Mouse (Mus musculus) forebrain, embryonic 14.5 days (tissue): ENCODE data around the gene Snx25. TPM values are rescaled to one million over a fixed set of nuclear protein-coding genes. Genes with fewer than 3 reads are reported as not detected.
"Not testable (repeated sequence)": the region's sequence is repeated elsewhere in the genome, so short reads cannot be mapped to it uniquely, and the experiment has no call there.

Experiments
- ATAC-seq: fragments of 200-750 bp; cut with Nextera tagmentation; 2 replicates; pipeline ENCODE4 v1.8.0; 2017; ENCODE audit warnings: mild to moderate bottlenecking, moderate library complexity
- DNase-seq: peaks from one replicate; pipeline ENCODE4 v3.0.0-alpha.2; 2015; ENCODE audit warnings: low spot score
- H3K27ac ChIP-seq: fragments of 300-500 bp; sonication (generic); 2 replicates; pipeline ENCODE4 v1.5.1; 2014; ENCODE audit warnings: low read depth, mild to moderate bottlenecking, control low read depth, low read length, moderate library complexity
- H3K27me3 ChIP-seq: fragments of 300-500 bp; sonication (generic); replicated peaks from 2 replicates; pipeline ENCODE4 v1.6.1; 2014; ENCODE audit warnings: low read length, control low read depth, mixed read lengths; ENCODE audit not compliant: control insufficient read depth, insufficient read depth
- H3K36me3 ChIP-seq: fragments of 300-500 bp; sonication (generic); 2 replicates; pipeline ENCODE4 v1.6.1; 2014; ENCODE audit warnings: low read length, control low read depth; ENCODE audit not compliant: control insufficient read depth, insufficient read depth
- H3K4me1 ChIP-seq: fragments of 300-500 bp; sonication (generic); 2 replicates; pipeline ENCODE4 v1.6.1; 2014; ENCODE audit warnings: antibody characterized with exemption, low read length, control low read depth; ENCODE audit not compliant: control insufficient read depth, insufficient read depth
- H3K4me2 ChIP-seq: fragments of 300-500 bp; sonication (generic); 2 replicates; pipeline ENCODE4 v1.6.1; 2014; ENCODE audit warnings: mild to moderate bottlenecking, control low read depth, low read length
- H3K4me3 ChIP-seq: fragments of 300-500 bp; sonication (generic); 2 replicates; pipeline ENCODE4 v1.5.1; 2014; ENCODE audit warnings: low read depth, low read length, control low read depth
- H3K9ac ChIP-seq: fragments of 300-500 bp; sonication (generic); 2 replicates; pipeline ENCODE4 v1.6.1; 2014; ENCODE audit warnings: mild to moderate bottlenecking, low read length, control low read depth, moderate library complexity
- H3K9me3 ChIP-seq: fragments of 300-500 bp; sonication (generic); replicated peaks from 2 replicates; pipeline ENCODE4 v1.6.1; 2016; ENCODE audit warnings: low read length, control low read depth, mixed read lengths; ENCODE audit not compliant: control insufficient read depth
- WGBS: fragments of 180-500 bp; shearing (Covaris S2); extraction: QIAGEN DNeasy Blood & Tissue Kit; methylation state at CpG from one replicate; pipeline ENCODE4 v1.1.7; 2014; 5-methylcytosine and 5-hydroxymethylcytosine counted together
- polyA plus RNA-seq: library from polyadenylated mRNA; unstranded; fragments of >200 nt; fragmentation: Nextera tagmentation; extraction: Ambion mirVana; gene quantifications from 2 replicates; pipeline ENCODE4 v1.2.1, GENCODE M21; 2014

The Snx25 gene
- polyA plus RNA-seq, 1 experiment from 2014 or later, result 7.4 TPM

DNA sequence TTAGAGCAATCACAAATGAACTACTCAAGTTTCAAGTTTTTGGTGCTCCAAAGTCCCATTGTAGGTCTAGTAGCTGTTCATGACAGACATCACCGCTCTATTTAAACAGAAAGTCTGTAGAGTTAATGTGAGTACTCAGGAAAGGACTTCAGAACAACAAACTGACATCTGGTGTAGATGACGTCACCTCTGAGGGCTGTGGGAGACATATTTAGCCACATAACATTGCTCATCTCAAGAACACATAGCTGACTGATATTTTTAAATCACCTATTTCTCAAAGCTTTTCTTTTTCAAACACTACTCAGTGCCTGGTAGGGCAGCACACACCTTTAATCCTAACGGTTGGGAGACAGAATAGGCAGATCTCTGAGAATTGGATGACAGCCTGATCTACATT, 34.8 kb downstream of the Snx25 start:
- Histone ChIP-seq H3K9ac (no peak overlapping the region), H3K9me3 (no peaks in the 10 kb centered on the region), H3K4me3 (no peak overlapping the region), H3K27me3 (no peaks in the 10 kb centered on the region), H3K36me3 (peaks cover 5% of the 10 kb centered on the region; the same call in 1 of the 2 replicates), H3K27ac (no peak overlapping the region), H3K4me1 (no peaks in the 10 kb centered on the region), H3K4me2 (no peak overlapping the region)
- WGBS, result 88% methylated on average over 3 of the region's 3 CpGs
- ATAC-seq (no peak), DNase-seq (no peak)

DNA sequence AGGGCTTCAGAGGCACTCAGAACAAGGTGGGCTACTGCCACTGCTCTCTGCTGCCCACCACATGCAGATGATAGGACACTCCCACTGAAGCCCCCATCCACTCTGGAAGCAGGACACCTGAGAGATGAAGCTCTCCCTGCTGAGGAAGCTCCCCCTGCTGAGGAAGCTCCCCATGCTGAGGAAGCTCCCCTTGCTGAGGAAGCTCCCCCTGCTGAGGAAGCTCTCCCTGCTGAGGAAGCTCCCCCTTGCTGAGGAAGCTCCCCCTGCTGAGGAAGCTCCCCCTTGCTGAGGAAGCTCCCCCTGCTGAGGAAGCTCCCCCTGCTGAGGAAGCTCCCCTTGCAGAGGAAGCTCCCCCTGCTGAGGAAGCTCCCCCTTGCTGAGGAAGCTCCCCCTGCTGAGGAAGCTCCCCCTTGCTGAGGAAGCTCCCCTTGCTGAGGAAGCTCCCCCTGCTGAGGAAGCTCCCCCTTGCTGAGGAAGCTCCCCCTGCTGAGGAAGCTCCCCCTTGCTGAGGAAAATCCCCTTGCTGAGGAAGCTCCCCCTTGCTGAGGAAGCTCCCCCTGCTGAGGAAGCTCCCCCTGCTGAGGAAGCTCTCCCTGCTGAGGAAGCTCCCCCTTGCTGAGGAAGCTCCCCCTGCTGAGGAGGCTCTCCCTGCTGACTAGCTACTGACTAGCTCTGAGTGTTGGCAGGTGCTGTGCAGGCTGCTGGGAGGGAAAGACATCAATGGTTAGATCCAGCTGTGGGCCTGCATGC, 38.4 kb downstream of the Snx25 start:
- H3K4me3 ChIP-seq, H3K27ac ChIP-seq, H3K9me3 ChIP-seq, ATAC-seq, H3K36me3 ChIP-seq, H3K4me1 ChIP-seq, H3K4me2 ChIP-seq, H3K9ac ChIP-seq, H3K27me3 ChIP-seq, DNase-seq: not testable (repeated sequence)

DNA sequence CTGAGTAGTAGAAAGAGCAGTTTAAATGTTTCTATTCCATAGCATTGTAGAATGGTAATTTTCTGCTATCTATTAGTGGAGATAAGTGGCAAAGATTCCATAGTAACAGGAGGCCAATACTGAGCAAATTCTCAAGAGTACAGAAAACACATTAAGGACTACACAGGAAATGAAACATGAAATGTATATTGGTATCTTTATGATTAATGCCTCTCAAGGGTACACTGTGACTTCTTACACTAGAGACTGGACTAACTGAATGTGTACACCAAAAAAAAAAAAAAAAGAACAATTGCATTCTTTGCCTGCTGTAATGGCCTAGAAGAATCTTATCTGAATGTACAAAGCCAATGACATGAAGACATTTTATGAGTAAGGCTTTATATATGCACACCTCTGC, 44.3 kb downstream of the Snx25 start:
- DNase-seq, result no peak
- Histone ChIP-seq H3K27me3 (no peaks in the 10 kb centered on the region), H3K4me1 (no peaks in the 10 kb centered on the region), H3K4me3 (no peak overlapping the region), H3K4me2 (no peak overlapping the region), H3K9me3 (no peaks in the 10 kb centered on the region), H3K9ac (no peak overlapping the region), H3K36me3 (no peaks in the 10 kb centered on the region; the same call in 1 of the 2 replicates), H3K27ac (no peak overlapping the region)
- no peak for ATAC-seq

DNA sequence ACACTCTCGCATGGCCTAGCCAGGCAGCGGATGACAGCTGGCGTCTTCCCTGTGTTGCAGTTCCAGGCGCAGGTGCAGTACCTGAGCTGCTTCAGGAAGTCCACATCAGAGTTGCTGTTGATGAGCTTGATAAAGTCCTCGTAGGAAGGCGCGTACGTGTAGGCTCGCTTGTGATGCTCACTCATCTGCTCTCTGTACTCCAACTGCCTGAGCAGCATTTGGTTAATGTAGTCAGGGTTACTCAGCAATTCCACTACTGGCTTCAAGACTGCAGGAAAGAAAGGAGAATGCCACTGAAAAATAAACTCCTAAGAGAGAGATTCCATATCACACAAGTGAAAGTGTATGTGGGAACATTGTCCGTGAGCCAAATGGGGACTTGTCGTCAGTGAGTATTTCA, 48.5 kb downstream of the Snx25 start:
- 92% methylated on average over 11 of the region's 11 CpGs for WGBS
- no peaks in the 10 kb centered on the region for H3K27me3 ChIP-seq
- no peak overlapping the region for H3K4me2 ChIP-seq
- H3K4me3 ChIP-seq, result no peak overlapping the region
- no peak overlapping the region for H3K27ac ChIP-seq
- no peak for DNase-seq
- H3K9me3 ChIP-seq, result peaks cover 6% of the 10 kb centered on the region; the same call in 1 of the 2 replicates
- H3K4me1 ChIP-seq, result no peaks in the 10 kb centered on the region
- no peak overlapping the region for H3K9ac ChIP-seq
- peaks cover 6% of the 10 kb centered on the region; the same call in 1 of the 2 replicates for H3K36me3 ChIP-seq
- ATAC-seq, result no peak

DNA sequence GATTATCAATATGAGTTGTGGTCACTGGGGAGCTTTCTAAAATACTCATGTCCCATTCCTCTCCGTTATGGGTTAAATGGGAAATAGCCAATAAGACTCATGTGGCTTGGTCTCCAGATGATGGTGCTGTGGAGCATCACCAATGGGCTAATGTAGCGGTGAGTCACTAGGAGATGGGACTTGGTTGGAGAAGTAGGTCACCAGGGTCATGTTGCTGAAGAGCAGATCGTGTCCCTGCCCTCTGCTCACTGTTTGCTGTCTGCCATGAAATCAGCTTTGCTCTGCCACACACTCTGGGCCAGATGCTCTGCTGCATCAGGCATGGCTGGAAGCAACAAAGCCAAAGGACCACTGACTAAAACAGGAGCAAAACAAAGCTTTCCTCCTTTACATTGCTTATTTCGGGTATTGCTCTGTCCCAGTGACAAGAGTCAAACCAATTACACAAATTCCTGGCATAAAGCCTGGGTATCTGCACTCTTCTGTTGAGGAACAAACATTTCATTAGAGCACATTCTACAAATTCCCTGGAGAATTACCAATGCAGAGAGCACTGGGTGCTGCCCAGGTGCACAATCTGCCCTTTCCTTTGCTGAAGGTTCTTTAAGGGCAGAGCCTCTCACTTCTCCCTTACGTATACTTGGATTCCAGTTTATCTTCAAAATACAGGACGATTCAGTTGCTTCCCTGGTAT, 59.1 kb downstream of the Snx25 start:
- no peak for DNase-seq
- Histone ChIP-seq H3K9ac (no peak overlapping the region), H3K4me3 (no peak overlapping the region), H3K9me3 (no peaks in the 10 kb centered on the region), H3K4me2 (no peak overlapping the region), H3K4me1 (no peaks in the 10 kb centered on the region), H3K27ac (no peak overlapping the region), H3K36me3 (no peaks in the 10 kb centered on the region; the same call in 1 of the 2 replicates), H3K27me3 (no peaks in the 10 kb centered on the region)
- ATAC-seq, result no peak
- WGBS, result 82% methylated on average over 6 of the region's 6 CpGs

DNA sequence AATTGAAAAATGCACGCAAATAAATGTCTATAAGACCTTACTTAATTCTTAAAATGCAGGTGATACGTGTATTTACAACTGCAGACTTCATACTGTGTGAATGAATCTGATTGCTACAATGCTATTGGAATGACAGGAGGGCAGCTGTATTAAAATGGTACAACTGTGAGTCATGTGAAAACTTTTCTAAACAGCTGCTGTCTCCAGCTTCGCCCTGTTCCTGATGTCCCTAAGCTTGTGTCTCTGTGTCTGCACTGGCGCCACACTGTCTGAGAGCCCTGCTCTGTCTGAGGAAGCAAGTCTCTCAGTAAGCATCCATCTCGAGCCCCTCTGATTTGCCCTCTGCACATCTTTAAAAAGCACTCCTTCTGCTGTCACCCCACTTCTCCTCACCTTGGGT, 68.8 kb downstream of the Snx25 start:
- H3K27ac ChIP-seq, result no peak overlapping the region
- no peak for DNase-seq
- no peaks in the 10 kb centered on the region for H3K9me3 ChIP-seq
- H3K9ac ChIP-seq, result no peak overlapping the region
- no peak for ATAC-seq
- 0 out of 2 replicates have a peak, but pooled peaks cover 5% of the 10 kb centered on the region for H3K36me3 ChIP-seq
- 90% methylated on average over 5 of the region's 5 CpGs for WGBS
- no peak overlapping the region for H3K4me3 ChIP-seq
- no peaks in the 10 kb centered on the region for H3K27me3 ChIP-seq
- no peaks in the 10 kb centered on the region for H3K4me1 ChIP-seq
- no peak overlapping the region for H3K4me2 ChIP-seq

DNA sequence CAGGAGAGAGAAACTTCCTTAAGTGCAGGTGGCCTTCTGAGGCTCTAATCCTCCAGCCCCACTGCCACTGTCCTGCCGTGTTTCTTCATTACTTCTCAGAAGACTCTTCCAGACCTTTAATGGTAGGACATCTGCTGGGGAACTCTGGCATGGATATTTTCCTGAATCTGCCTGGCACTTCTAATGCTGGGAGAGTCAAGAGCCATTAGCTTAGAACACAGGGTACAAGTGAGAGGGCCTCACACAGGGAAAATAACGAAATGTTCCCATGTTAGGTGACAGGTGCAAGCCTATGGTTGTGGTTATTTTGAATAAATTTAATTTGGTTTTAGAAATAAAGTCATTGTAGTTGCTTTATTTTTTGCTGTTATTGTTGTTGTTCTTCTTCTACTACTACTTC, 70.9 kb downstream of the Snx25 start:
- WGBS, result 85% methylated on average over 2 of the region's 2 CpGs

DNA sequence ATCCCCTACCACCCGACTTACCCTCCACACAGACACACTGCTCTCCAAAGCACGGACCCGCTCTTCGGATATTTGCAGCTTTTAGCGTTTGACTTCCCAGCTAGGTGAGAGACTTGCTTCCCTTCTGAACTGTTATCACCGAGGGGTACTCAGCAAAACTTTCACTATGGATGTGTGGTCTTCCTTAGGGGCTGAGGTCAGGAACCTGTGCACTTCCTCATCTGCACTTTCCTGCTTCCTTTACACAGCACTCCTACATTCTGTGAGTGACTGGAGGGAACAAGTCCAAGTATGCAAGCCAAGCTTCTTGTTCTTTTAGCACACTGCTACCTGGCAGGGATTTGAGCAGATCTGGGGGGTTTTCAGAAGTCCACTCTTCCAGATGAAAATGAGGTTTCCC, 73.1 kb downstream of the Snx25 start:
- 86% methylated on average over 6 of the region's 6 CpGs for WGBS
- no peak for ATAC-seq

More for the DNA sequence above, 70.9 kb downstream of the Snx25 start:
- no peaks in the 10 kb centered on the region for H3K9me3 ChIP-seq
- no peaks in the 10 kb centered on the region for H3K27me3 ChIP-seq
- H3K4me2 ChIP-seq, result no peak overlapping the region
- 0 out of 2 replicates have a peak, but pooled peaks cover 5% of the 10 kb centered on the region for H3K36me3 ChIP-seq
- no peak overlapping the region for H3K9ac ChIP-seq
- no peaks in the 10 kb centered on the region for H3K4me1 ChIP-seq
- ATAC-seq (no peak), DNase-seq (no peak)
- H3K4me3 ChIP-seq, result no peak overlapping the region
- no peak overlapping the region for H3K27ac ChIP-seq

DNA sequence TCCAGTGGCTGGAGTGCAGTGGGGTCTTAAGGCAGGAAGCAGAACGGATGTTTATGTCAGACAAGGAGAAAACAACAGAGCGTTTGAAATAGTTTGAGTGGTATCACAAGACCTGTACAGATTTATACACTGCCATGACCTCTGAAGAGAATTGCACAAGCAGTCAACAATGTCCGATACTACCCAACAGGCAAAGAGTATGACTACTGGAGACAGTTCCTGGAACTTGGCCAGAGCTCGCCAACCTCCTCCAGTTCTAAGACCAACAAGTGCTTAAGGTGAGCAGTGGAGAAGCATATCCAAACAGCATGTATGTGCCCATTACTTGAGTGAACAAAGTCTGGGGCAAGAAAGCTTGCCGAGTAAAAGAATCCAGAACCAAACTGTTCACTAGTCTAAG, 76.7 kb downstream of the Snx25 start:
- H3K9ac ChIP-seq, result no peak overlapping the region
- no peak overlapping the region for H3K4me2 ChIP-seq
- H3K4me3 ChIP-seq, result no peak overlapping the region
- 93% methylated on average over 5 of the region's 5 CpGs for whole genome bisulfite sequencing
- no peak for ATAC-seq
- H3K36me3 ChIP-seq, result 0 out of 2 replicates have a peak, but pooled peaks cover 5% of the 10 kb centered on the region
- H3K27ac ChIP-seq, result no peak overlapping the region
- H3K27me3 ChIP-seq, result no peaks in the 10 kb centered on the region
- no peaks in the 10 kb centered on the region for H3K9me3 ChIP-seq
- H3K4me1 ChIP-seq, result no peaks in the 10 kb centered on the region
- DNase-seq, result no peak

More for the DNA sequence above, 73.1 kb downstream of the Snx25 start:
- Histone ChIP-seq H3K4me1 (no peaks in the 10 kb centered on the region), H3K27me3 (no peaks in the 10 kb centered on the region), H3K27ac (no peak overlapping the region), H3K9me3 (no peaks in the 10 kb centered on the region), H3K9ac (no peak overlapping the region), H3K36me3 (0 out of 2 replicates have a peak, but pooled peaks cover 5% of the 10 kb centered on the region), H3K4me2 (no peak overlapping the region), H3K4me3 (no peak overlapping the region)
- no peak for DNase-seq
